Mouse (Mus musculus): ENCODE measurements around the gene Vmn1r142. TPM values are rescaled to one million over a fixed set of nuclear protein-coding genes. Genes with fewer than 3 reads are reported as not detected.

Gene Vmn1r142
- polyA plus RNA-seq (2015; fragmentation: Nextera tagmentation; extraction: Ambion mirVana), result not detected in 2 replicates

DNA sequence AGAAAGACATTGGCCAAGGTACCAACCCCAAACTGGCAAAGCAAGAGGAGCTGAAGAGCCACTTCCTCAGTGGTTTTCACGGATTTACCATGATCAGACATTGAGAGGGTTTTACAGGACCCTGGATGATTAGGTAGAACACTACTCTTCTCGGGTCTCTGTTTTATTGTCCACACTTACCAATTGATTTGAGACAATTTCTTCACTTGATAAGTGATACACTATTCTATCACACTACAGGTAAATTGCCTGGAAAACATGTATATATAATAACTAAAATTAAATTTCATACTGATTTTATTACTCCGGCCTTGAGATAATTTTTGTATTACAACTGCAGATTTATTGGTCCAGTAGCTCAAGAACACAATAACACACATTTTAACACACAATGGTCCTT lies at the start of gene Vmn1r142:
Vmn1r142 (minus strand) TSS at position 101 of the 400 bp plus-strand sequence.

GRCm38 (mm10) chr7:22201164-22201563 lies 37.3 kb upstream of the Vmn1r142 start, which contains the start of gene Gm8653:
TSS of gene Gm8653 (minus strand) at chr7:22201264.

DNA sequence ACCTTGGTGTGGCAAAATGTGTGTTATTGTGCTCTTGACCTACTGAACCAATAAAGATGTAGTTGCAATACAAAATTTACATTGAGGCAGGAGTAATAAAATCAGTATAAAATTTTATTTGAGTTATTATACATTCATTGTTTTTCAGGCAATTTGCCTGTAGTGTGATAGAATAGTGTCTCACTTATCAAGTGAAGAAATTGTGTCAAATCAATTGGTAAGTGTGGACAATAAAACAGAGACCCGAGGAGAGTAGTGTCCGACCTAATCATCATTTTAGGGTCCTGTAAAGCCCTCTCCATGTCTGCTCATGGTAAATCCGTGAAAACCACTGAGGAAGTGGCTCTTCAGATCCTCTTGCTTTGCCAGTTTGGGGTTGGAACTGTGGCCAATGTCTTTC lies 25.2 kb upstream of the Vmn1r142 start, which contains the start of gene Vmn1r143:
Vmn1r143 (plus strand) TSS at position 301 of the 400 bp plus-strand sequence.

GRCm38 (mm10) chr7:22134641-22135040 lies 29.2 kb downstream of the Vmn1r142 start, which contains the start of gene Gm10666:
TSS of gene Gm10666 (minus strand) at chr7:22134741.

GRCm38 (mm10) chr7:22118145-22118544 lies 45.7 kb downstream of the Vmn1r142 start, which contains the start of gene Gm16451:
TSS of gene Gm16451 (minus strand) at chr7:22118245.

Other genes with a start within 250 kb of the Vmn1r142 start
- not detected in 2 replicates for gene Gm5891, start 242.7 kb downstream of the Vmn1r142 start, polyA plus RNA-seq (2015; fragmentation: Nextera tagmentation; extraction: Ambion mirVana)
- gene Vmn1r137, start 169.4 kb downstream of the Vmn1r142 start, polyA plus RNA-seq (2015; fragmentation: Nextera tagmentation; extraction: Ambion mirVana), result not detected in 2 replicates
- not detected in 2 replicates for gene Vmn1r138, start 135.1 kb downstream of the Vmn1r142 start, polyA plus RNA-seq (2015; fragmentation: Nextera tagmentation; extraction: Ambion mirVana)
- gene Gm6176, start 107.7 kb downstream of the Vmn1r142 start, polyA plus RNA-seq (2015; fragmentation: Nextera tagmentation; extraction: Ambion mirVana), result not detected in 2 replicates
- gene Vmn1r139, start 95.0 kb downstream of the Vmn1r142 start, polyA plus RNA-seq (2015; fragmentation: Nextera tagmentation; extraction: Ambion mirVana), result not detected in 2 replicates
- gene Gm16451, start 45.8 kb downstream of the Vmn1r142 start, polyA plus RNA-seq (2015; fragmentation: Nextera tagmentation; extraction: Ambion mirVana), result not detected in 2 replicates
- not detected in 2 replicates for gene Gm10666, start 29.3 kb downstream of the Vmn1r142 start, polyA plus RNA-seq (2015; fragmentation: Nextera tagmentation; extraction: Ambion mirVana)
- not detected in 2 replicates for gene Vmn1r143, start 25.3 kb upstream of the Vmn1r142 start, polyA plus RNA-seq (2015; fragmentation: Nextera tagmentation; extraction: Ambion mirVana)
- not detected in 2 replicates for gene Gm8653, start 37.2 kb upstream of the Vmn1r142 start, polyA plus RNA-seq (2015; fragmentation: Nextera tagmentation; extraction: Ambion mirVana)
- gene Gm8453, start 65.4 kb upstream of the Vmn1r142 start, polyA plus RNA-seq (2015; fragmentation: Nextera tagmentation; extraction: Ambion mirVana), result not detected in 2 replicates
- gene Gm4187, start 165.7 kb upstream of the Vmn1r142 start, polyA plus RNA-seq (2015; fragmentation: Nextera tagmentation; extraction: Ambion mirVana), result not detected in 2 replicates
- gene Gm8660, start 207.0 kb upstream of the Vmn1r142 start, polyA plus RNA-seq (2015; fragmentation: Nextera tagmentation; extraction: Ambion mirVana), result not detected in 2 replicates
- gene Vmn1r148, start 249.5 kb upstream of the Vmn1r142 start, polyA plus RNA-seq (2015; fragmentation: Nextera tagmentation; extraction: Ambion mirVana), result not detected in 2 replicates

Data from urinary bladder, postnatal 0 days (tissue).